In genomic region chr5:22552233-22552765, GRCm38 (mm10) we compare ENCODE assay signal across 26 mouse cellular contexts. TPM values are rescaled to one million over a fixed set of nuclear protein-coding genes. Genes with fewer than 3 reads are reported as not detected.
DNase-seq lines count a peak whose midpoint lies in the region; ATAC-seq and TF ChIP-seq lines count a peak whose summit lies in the region.
"Had no signal": no experiment of that assay in that cellular context is flagged by ENCODE, and none has a peak within 500 bp of the region (broad histone marks: within the 10 kb centered on the region; RNA-seq: fewer than 3 reads in every experiment).

No protein-coding gene starts in this region.

- 93% methylated on average over 14 of the region's 14 CpGs for WGBS in heart, embryonic 12.5 days

- H3K9ac ChIP-seq in heart, embryonic 12.5 days: no peak overlapping the region
- H3K9ac ChIP-seq: forebrain, embryonic 13.5 days; heart, embryonic 13.5 days; hindbrain, embryonic 14.5 days had no signal

- no peaks in the 10 kb centered on the region for H3K27me3 ChIP-seq in heart, embryonic 12.5 days (replicated peaks)
- H3K27me3 ChIP-seq in testis, adult 2 months (ENCODE audit: control insufficient read depth, insufficient read depth, low read length): no peaks in the 10 kb centered on the region
- H3K27me3 ChIP-seq: CH12.LX; forebrain, embryonic 13.5 days; heart, embryonic 13.5 days; Patski had no signal

- H3K4me2 ChIP-seq in heart, embryonic 12.5 days: no peak overlapping the region
- H3K4me2 ChIP-seq: forebrain, embryonic 13.5 days; heart, embryonic 13.5 days; hindbrain, embryonic 14.5 days had no signal

- H3K4me1 ChIP-seq in heart, embryonic 12.5 days (replicated peaks): peaks cover 6% of the 10 kb centered on the region
- peaks cover 8% of the 10 kb centered on the region for H3K4me1 ChIP-seq in testis, adult 2 months (ENCODE audit: control insufficient read depth, insufficient read depth, low read length)

- no peak for TF ChIP-seq POLR2A in testis, adult 2 months (IDR thresholded peaks at IDR 0.05; ENCODE audit: control insufficient read depth, low read depth, low read length)

- peaks cover 5% of the 10 kb centered on the region; the same call in 1 of the 2 replicates for H3K36me3 ChIP-seq in heart, embryonic 12.5 days
- no peaks in the 10 kb centered on the region; the same call in 1 of the 2 replicates for H3K36me3 ChIP-seq in testis, adult 2 months (ENCODE audit: control insufficient read depth, insufficient read depth, low read length)

- H3K9me3 ChIP-seq in heart, embryonic 12.5 days (replicated peaks): 0 out of 2 replicates have a peak, but pooled peaks cover 12% of the 10 kb centered on the region
- H3K9me3 ChIP-seq: forebrain, embryonic 13.5 days; heart, embryonic 13.5 days had no signal

- DNase-seq in heart, adult 11 months: peak; percentile 83
- no peak for DNase-seq in testis, postnatal 10 days (ENCODE audit: low spot score)
- DNase-seq in R1 (ENCODE audit: low read depth, low spot score): peak; percentile 56
- no peak for DNase-seq in adrenal gland, adult 8-10 months
- no peak for DNase-seq in adrenal gland, postnatal 25 days
- DNase-seq: adrenal gland, postnatal 10 days; B cell, adult 2 months; cerebellum, adult 11 months; cerebellum, adult 8-10 months; gastrocnemius, postnatal 10 days; heart, adult 18-20 months; heart, postnatal 14 days; heart, postnatal 4 days had no signal

- no peak overlapping the region for H3K27ac ChIP-seq in heart, embryonic 12.5 days (ENCODE audit: poor library complexity, severe bottlenecking)
- no peak overlapping the region for H3K27ac ChIP-seq in testis, adult 2 months (ENCODE audit: control insufficient read depth, insufficient read depth, low read depth, low read length)
- H3K27ac ChIP-seq: forebrain, embryonic 10.5 days; forebrain, embryonic 13.5 days; heart, embryonic 13.5 days; hindbrain, embryonic 14.5 days; hindbrain, postnatal 0 days had no signal

- H3K4me3 ChIP-seq in heart, embryonic 12.5 days: no peak overlapping the region
- H3K4me3 ChIP-seq in testis, adult 2 months (ENCODE audit: control insufficient read depth, low read depth, low read length): peak overlapping the region; percentile 56
- H3K4me3 ChIP-seq: forebrain, embryonic 10.5 days; forebrain, embryonic 13.5 days; heart, embryonic 13.5 days had no signal

- ATAC-seq in heart, embryonic 12.5 days (ENCODE audit: insufficient number of reproducible peaks, low FRiP score): no peak
- ATAC-seq: activated CD4-positive, CD25-positive, alpha-beta regulatory T cell, adult 4 months; forebrain, embryonic 13.5 days; forebrain, embryonic 16.5 days; hindbrain, postnatal 0 days; inflammation-experienced regulatory T-cells, adult 6 months; intestine, embryonic 16.5 days; Patski had no signal

- no peak for TF ChIP-seq CTCF in testis, adult 2 months (IDR thresholded peaks at IDR 0.05; ENCODE audit: control insufficient read depth, insufficient read depth, insufficient replicate concordance, low read depth, low read length)

RNA-seq across cellular contexts. Expression of gene Orc5, which starts 2.1 kb away (rescaled TPM):
- 34.4 and 35.3 TPM in 2 replicates for polyA plus RNA-seq in heart, embryonic 12.5 days (2016; fragmentation: Nextera tagmentation; extraction: Ambion mirVana)
- polyA plus RNA-seq in testis, adult 2 months (2012; rRNA removed): 4.3 and 7.2 TPM in 2 replicates
- total RNA-seq in adrenal gland, adult 8-10 months (2022): 10 to 100 TPM; 16.3 to 21.0 (median 19.9) TPM
- total RNA-seq in adrenal gland, postnatal 25 days (2021): 19.2 and 19.9 TPM in 2 replicates

Comparison
In these comparisons a context has a peak if more than half of its experiments do, and no peak if none do; other contexts are left out.
1. DNase-seq: peak in heart, adult 11 months (single experiment) and R1 (single experiment); none in testis, postnatal 10 days (single experiment), adrenal gland, adult 8-10 months (single experiment) and adrenal gland, postnatal 25 days (single experiment).